Mouse (Mus musculus) embryonic facial prominence, embryonic 15.5 days (tissue): ENCODE results near the gene Loxl4. TPM values are rescaled to one million over a fixed set of nuclear protein-coding genes. Genes with fewer than 3 reads are reported as not detected.

Source experiments
- ATAC-seq: fragments of 200-750 bp; cut with Nextera tagmentation; 2 replicates; pipeline ENCODE4 v1.8.0; 2017; ENCODE audit warnings: low read depth, moderate TSS enrichment; ENCODE audit not compliant: insufficient number of reproducible peaks, low FRiP score, low TSS enrichment
- H3K27ac ChIP-seq: fragments of 300-500 bp; sonication (generic); replicated peaks from 2 replicates; pipeline ENCODE4 v1.5.1; 2015; ENCODE audit warnings: mild to moderate bottlenecking, inconsistent platforms
- H3K27me3 ChIP-seq: fragments of 300-500 bp; sonication (generic); 2 replicates; pipeline ENCODE4 v1.6.1; 2015; ENCODE audit warnings: inconsistent platforms
- H3K36me3 ChIP-seq: fragments of 300-500 bp; sonication (generic); 2 replicates; pipeline ENCODE4 v1.6.1; 2015; ENCODE audit warnings: mild to moderate bottlenecking, inconsistent platforms
- H3K4me1 ChIP-seq: fragments of 300-500 bp; sonication (generic); 2 replicates; pipeline ENCODE4 v1.6.1; 2015; ENCODE audit warnings: inconsistent platforms
- H3K4me2 ChIP-seq: fragments of 300-500 bp; sonication (generic); replicated peaks from 2 replicates; pipeline ENCODE4 v1.6.1; 2015; ENCODE audit warnings: mild to moderate bottlenecking, inconsistent platforms
- H3K4me3 ChIP-seq: fragments of 300-500 bp; sonication (generic); replicated peaks from 2 replicates; pipeline ENCODE4 v1.5.1; 2015; ENCODE audit warnings: mild to moderate bottlenecking, inconsistent platforms
- H3K9ac ChIP-seq: fragments of 300-500 bp; sonication (generic); 2 replicates; pipeline ENCODE4 v1.6.1; 2015; ENCODE audit warnings: inconsistent platforms
- H3K9me3 ChIP-seq: fragments of 300-500 bp; sonication (generic); replicated peaks from 2 replicates; pipeline ENCODE4 v1.6.1; 2016; ENCODE audit warnings: inconsistent platforms
- WGBS: fragments of 180-500 bp; shearing (Covaris S2); methylation state at CpG from one replicate; pipeline ENCODE4 v1.1.7; 2015; 5-methylcytosine and 5-hydroxymethylcytosine counted together
- polyA plus RNA-seq: library from polyadenylated mRNA; unstranded; fragments of >200 nt; fragmentation: Nextera tagmentation; extraction: Ambion mirVana; gene quantifications from 2 replicates; pipeline ENCODE4 v1.2.1, GENCODE M21; 2015

Gene Loxl4
- polyA plus RNA-seq, 1 experiment from 2014 or later, result 4.5 TPM

- Histone ChIP-seq H3K4me3 (no peak overlapping the region), H3K9ac (no peak overlapping the region), H3K4me1 (peaks cover 9% of the 10 kb centered on the region), H3K4me2 (no peak overlapping the region), H3K27ac (no peak overlapping the region), H3K27me3 (peaks cover 10% of the 10 kb centered on the region), H3K9me3 (no peaks in the 10 kb centered on the region), H3K36me3 (no peaks in the 10 kb centered on the region)
- WGBS, result 92% methylated on average over 5 of the region's 5 CpGs
- ATAC-seq, result no peak
Observed at GRCm38 (mm10) chr19:42608082-42608481, 4.5 kb downstream of the Loxl4 start.

DNA sequence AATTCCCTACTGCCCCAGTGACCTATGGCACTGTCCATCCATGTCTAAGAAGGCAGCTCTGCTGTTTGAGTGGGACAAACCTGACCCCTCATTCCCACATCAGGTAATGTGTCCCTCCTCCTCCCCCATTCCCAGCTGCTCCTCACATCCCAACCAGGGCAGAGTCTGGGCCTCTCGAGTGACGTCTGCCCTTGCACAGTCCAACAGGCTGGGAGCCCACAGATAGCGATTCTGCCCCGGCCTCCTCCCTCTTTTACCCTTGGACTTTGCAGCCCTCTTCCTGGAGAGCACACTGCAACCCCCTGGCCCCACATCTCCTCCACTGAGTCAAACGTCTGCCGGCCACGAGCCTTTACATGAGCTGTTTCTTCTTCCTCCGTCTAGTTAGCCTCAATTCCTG lies 10.0 kb downstream of the Loxl4 start:
- Histone ChIP-seq H3K4me2 (no peak overlapping the region), H3K9ac (no peak overlapping the region), H3K9me3 (no peaks in the 10 kb centered on the region), H3K36me3 (no peaks in the 10 kb centered on the region), H3K27ac (no peak overlapping the region), H3K27me3 (no peaks in the 10 kb centered on the region), H3K4me1 (no peaks in the 10 kb centered on the region), H3K4me3 (no peak overlapping the region)
- ATAC-seq, result no peak
- WGBS, result 74% methylated on average over 8 of the region's 8 CpGs

DNA sequence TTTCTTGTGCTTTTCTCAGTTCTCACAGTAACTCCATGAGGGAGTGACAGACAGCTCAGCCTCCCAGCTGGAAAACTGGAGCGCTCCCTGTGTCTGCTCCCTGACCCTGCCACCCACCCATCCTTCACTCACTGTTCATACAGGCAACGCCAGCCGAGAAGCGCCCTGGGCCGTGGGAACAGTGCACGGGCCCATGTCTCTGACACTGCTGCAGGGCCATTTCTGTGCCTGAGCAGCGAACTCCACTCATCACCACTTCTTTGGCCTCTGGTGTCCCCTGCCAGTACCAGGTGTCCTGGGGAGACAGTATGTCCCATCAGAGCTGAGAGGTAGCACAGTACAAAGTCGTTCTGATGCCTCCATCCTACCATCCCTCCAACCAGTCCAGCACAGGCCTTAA lies 10.6 kb downstream of the Loxl4 start:
- 68% methylated on average over 8 of the region's 8 CpGs for WGBS

GRCm38 (mm10) chr19:42601445-42601844 lies 11.2 kb downstream of the Loxl4 start:
- H3K27ac ChIP-seq, result no peak overlapping the region
- 61% methylated on average over 2 of the region's 2 CpGs for whole genome bisulfite sequencing

More for the DNA sequence above, 10.6 kb downstream of the Loxl4 start:
- no peak for ATAC-seq
- no peaks in the 10 kb centered on the region for H3K36me3 ChIP-seq
- H3K4me3 ChIP-seq, result no peak overlapping the region
- no peak overlapping the region for H3K27ac ChIP-seq
- H3K4me1 ChIP-seq, result no peaks in the 10 kb centered on the region
- no peak overlapping the region for H3K4me2 ChIP-seq
- no peaks in the 10 kb centered on the region for H3K9me3 ChIP-seq
- H3K9ac ChIP-seq, result no peak overlapping the region
- no peaks in the 10 kb centered on the region for H3K27me3 ChIP-seq

GRCm38 (mm10) chr19:42600591-42600990 lies 12.0 kb downstream of the Loxl4 start:
- no peak overlapping the region for H3K4me2 ChIP-seq
- no peak overlapping the region for H3K27ac ChIP-seq
- 55% methylated on average over 3 of the region's 3 CpGs for WGBS
- H3K4me3 ChIP-seq, result no peak overlapping the region
- H3K27me3 ChIP-seq, result no peaks in the 10 kb centered on the region
- H3K36me3 ChIP-seq, result no peaks in the 10 kb centered on the region
- H3K9ac ChIP-seq, result no peak overlapping the region
- no peaks in the 10 kb centered on the region for H3K4me1 ChIP-seq
- no peaks in the 10 kb centered on the region for H3K9me3 ChIP-seq
- ATAC-seq, result no peak

More at GRCm38 (mm10) chr19:42601445-42601844, 11.2 kb downstream of the Loxl4 start:
- H3K36me3 ChIP-seq, result no peaks in the 10 kb centered on the region
- no peak overlapping the region for H3K9ac ChIP-seq
- no peak for ATAC-seq
- H3K4me2 ChIP-seq, result no peak overlapping the region
- H3K9me3 ChIP-seq, result no peaks in the 10 kb centered on the region
- no peak overlapping the region for H3K4me3 ChIP-seq
- H3K4me1 ChIP-seq, result no peaks in the 10 kb centered on the region
- no peaks in the 10 kb centered on the region for H3K27me3 ChIP-seq

DNA sequence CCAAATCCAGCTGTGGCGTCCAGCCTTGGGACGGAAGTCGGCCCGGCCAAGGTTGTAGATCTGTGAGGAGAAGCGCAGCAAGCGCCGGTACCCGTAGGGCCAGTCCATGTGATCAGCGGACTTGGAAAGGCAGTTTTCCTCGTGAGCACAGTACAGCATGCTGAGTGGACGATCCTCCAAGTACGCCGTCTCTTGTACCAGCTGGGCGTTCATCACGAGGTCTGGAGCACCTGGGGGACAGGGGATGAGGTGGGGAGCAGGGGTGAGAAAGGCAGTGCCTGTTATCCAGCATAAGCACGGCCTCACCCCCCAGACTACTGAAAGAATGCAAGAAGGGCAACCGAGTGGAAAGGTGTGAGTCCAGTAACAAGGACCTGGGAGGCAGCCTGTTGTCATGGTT lies 12.7 kb downstream of the Loxl4 start:
- Histone ChIP-seq H3K4me2 (no peak overlapping the region), H3K4me1 (no peaks in the 10 kb centered on the region), H3K27me3 (no peaks in the 10 kb centered on the region), H3K9ac (no peak overlapping the region), H3K36me3 (no peaks in the 10 kb centered on the region), H3K27ac (no peak overlapping the region), H3K4me3 (no peak overlapping the region), H3K9me3 (no peaks in the 10 kb centered on the region)
- WGBS, result 84% methylated on average over 17 of the region's 17 CpGs
- ATAC-seq, result no peak

- no peak for ATAC-seq
- Histone ChIP-seq H3K4me2 (no peak overlapping the region), H3K27ac (no peak overlapping the region), H3K4me3 (no peak overlapping the region), H3K9ac (no peak overlapping the region), H3K9me3 (no peaks in the 10 kb centered on the region), H3K27me3 (no peaks in the 10 kb centered on the region), H3K4me1 (no peaks in the 10 kb centered on the region), H3K36me3 (peaks cover 5% of the 10 kb centered on the region)
- 83% methylated on average over 6 of the region's 6 CpGs for WGBS
Observed at GRCm38 (mm10) chr19:42597896-42598295, 14.7 kb downstream of the Loxl4 start.

GRCm38 (mm10) chr19:42597286-42597685 lies 15.3 kb downstream of the Loxl4 start:
- Histone ChIP-seq H3K36me3 (peaks cover 5% of the 10 kb centered on the region), H3K27me3 (no peaks in the 10 kb centered on the region), H3K27ac (no peak overlapping the region), H3K9ac (no peak overlapping the region), H3K9me3 (no peaks in the 10 kb centered on the region), H3K4me3 (no peak overlapping the region), H3K4me1 (no peaks in the 10 kb centered on the region), H3K4me2 (no peak overlapping the region)
- ATAC-seq, result no peak
- 91% methylated on average over 12 of the region's 12 CpGs for WGBS

GRCm38 (mm10) chr19:42595066-42595465 lies 17.5 kb downstream of the Loxl4 start:
- H3K9me3 ChIP-seq, result no peaks in the 10 kb centered on the region
- H3K27ac ChIP-seq, result no peak overlapping the region
- no peak for ATAC-seq
- H3K4me1 ChIP-seq, result no peaks in the 10 kb centered on the region
- no peak overlapping the region for H3K4me3 ChIP-seq
- no peaks in the 10 kb centered on the region for H3K27me3 ChIP-seq
- H3K9ac ChIP-seq, result no peak overlapping the region
- no peak overlapping the region for H3K4me2 ChIP-seq
- peaks cover 18% of the 10 kb centered on the region for H3K36me3 ChIP-seq
- WGBS, result 97% methylated on average over 6 of the region's 6 CpGs

- Histone ChIP-seq H3K27me3 (no peaks in the 10 kb centered on the region), H3K9me3 (no peaks in the 10 kb centered on the region), H3K4me2 (no peak overlapping the region), H3K4me3 (no peak overlapping the region), H3K9ac (no peak overlapping the region), H3K36me3 (peaks cover 18% of the 10 kb centered on the region), H3K4me1 (no peaks in the 10 kb centered on the region), H3K27ac (no peak overlapping the region; the same call in 1 of the 2 replicates)
- 87% methylated on average over 6 of the region's 6 CpGs for WGBS
- no peak; the same call in 1 of the 2 replicates for ATAC-seq
Observed at GRCm38 (mm10) chr19:42593456-42593855, 19.2 kb downstream of the Loxl4 start.

DNA sequence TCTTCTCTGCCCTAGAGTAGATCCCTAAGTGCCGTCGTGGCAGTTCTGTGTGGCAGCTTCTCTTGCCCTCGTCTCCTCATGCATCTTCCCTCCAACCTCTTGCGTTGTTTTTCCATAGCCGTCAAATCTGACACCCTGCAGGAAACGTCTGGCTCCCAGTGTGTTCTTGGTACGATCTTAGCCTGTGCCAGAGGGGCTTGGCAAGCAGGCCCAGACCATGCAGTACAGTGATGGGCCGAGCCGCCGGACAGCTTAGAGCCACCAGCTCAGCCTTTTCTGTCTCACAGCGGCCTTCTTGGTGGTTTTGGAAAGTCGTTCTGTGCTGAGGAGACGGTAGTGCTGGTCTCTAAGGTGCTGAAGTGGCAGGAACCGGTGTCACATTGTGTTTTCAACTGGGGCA lies 21.1 kb downstream of the Loxl4 start:
- Histone ChIP-seq H3K27me3 (no peaks in the 10 kb centered on the region), H3K9ac (no peak overlapping the region), H3K27ac (no peak overlapping the region), H3K4me3 (no peak overlapping the region), H3K4me1 (no peaks in the 10 kb centered on the region), H3K9me3 (no peaks in the 10 kb centered on the region), H3K4me2 (no peak overlapping the region), H3K36me3 (peaks cover 18% of the 10 kb centered on the region)
- WGBS, result 80% methylated on average over 14 of the region's 14 CpGs
- no peak for ATAC-seq

GRCm38 (mm10) chr19:42589246-42589645 lies 23.4 kb downstream of the Loxl4 start:
- no peak overlapping the region for H3K4me3 ChIP-seq
- no peaks in the 10 kb centered on the region for H3K9me3 ChIP-seq
- no peaks in the 10 kb centered on the region for H3K4me1 ChIP-seq
- no peaks in the 10 kb centered on the region for H3K27me3 ChIP-seq
- ATAC-seq, result no peak
- no peak overlapping the region for H3K4me2 ChIP-seq
- H3K9ac ChIP-seq, result no peak overlapping the region
- 55% methylated on average over 1 of the region's 1 CpGs for WGBS
- H3K27ac ChIP-seq, result no peak overlapping the region
- H3K36me3 ChIP-seq, result peaks cover 16% of the 10 kb centered on the region; the same call in 1 of the 2 replicates
